Mouse (Mus musculus) kidney, embryonic 16.5 days (tissue): ENCODE measurements around the gene Srgap2. TPM values are rescaled to one million over a fixed set of nuclear protein-coding genes. Genes with fewer than 3 reads are reported as not detected.

Experiments
- ATAC-seq: fragments of 200-750 bp; cut with Nextera tagmentation; 2 replicates; pipeline ENCODE4 v1.8.0; 2017; ENCODE audit warnings: moderate TSS enrichment; ENCODE audit not compliant: low FRiP score, low TSS enrichment
- H3K27ac ChIP-seq: fragments of 300-500 bp; sonication (generic); 2 replicates; pipeline ENCODE4 v1.5.1; 2014; ENCODE audit warnings: low read length
- H3K27me3 ChIP-seq: fragments of 300-500 bp; sonication (generic); 2 replicates; pipeline ENCODE4 v1.6.1; 2014; ENCODE audit warnings: low read length, control low read depth, mixed read lengths; ENCODE audit not compliant: insufficient read depth
- H3K36me3 ChIP-seq: fragments of 300-500 bp; sonication (generic); 2 replicates; pipeline ENCODE4 v1.6.1; 2014; ENCODE audit warnings: low read length, control low read depth, mixed read lengths; ENCODE audit not compliant: insufficient read depth
- H3K4me1 ChIP-seq: fragments of 300-500 bp; sonication (generic); 2 replicates; pipeline ENCODE4 v1.6.1; 2014; ENCODE audit warnings: low read length, control low read depth, mixed read lengths; ENCODE audit not compliant: insufficient read depth
- H3K4me2 ChIP-seq: fragments of 300-500 bp; sonication (generic); replicated peaks from 2 replicates; pipeline ENCODE4 v1.6.1; 2014; ENCODE audit warnings: low read depth, low read length
- H3K4me3 ChIP-seq: fragments of 300-500 bp; sonication (generic); 2 replicates; pipeline ENCODE4 v1.5.1; 2014; ENCODE audit warnings: mild to moderate bottlenecking, low read length
- H3K9ac ChIP-seq: fragments of 300-500 bp; sonication (generic); replicated peaks from 2 replicates; pipeline ENCODE4 v1.6.1; 2014; ENCODE audit warnings: low read length
- H3K9me3 ChIP-seq: fragments of 300-500 bp; sonication (generic); 2 replicates; pipeline ENCODE4 v1.6.1; 2016; ENCODE audit warnings: low read length, control low read depth
- WGBS: fragments of 180-500 bp; shearing (Covaris S2); extraction: QIAGEN DNeasy Blood & Tissue Kit; methylation state at CpG from one replicate; pipeline ENCODE4 v1.1.7; 2014; 5-methylcytosine and 5-hydroxymethylcytosine counted together
- polyA plus RNA-seq: library from polyadenylated mRNA; unstranded; fragments of >200 nt; fragmentation: Nextera tagmentation; extraction: Ambion mirVana; gene quantifications from 2 replicates; pipeline ENCODE4 v1.2.1, GENCODE M21; 2015

The Srgap2 gene
- polyA plus RNA-seq, 1 experiment from 2014 or later = 11.5 TPM

DNA sequence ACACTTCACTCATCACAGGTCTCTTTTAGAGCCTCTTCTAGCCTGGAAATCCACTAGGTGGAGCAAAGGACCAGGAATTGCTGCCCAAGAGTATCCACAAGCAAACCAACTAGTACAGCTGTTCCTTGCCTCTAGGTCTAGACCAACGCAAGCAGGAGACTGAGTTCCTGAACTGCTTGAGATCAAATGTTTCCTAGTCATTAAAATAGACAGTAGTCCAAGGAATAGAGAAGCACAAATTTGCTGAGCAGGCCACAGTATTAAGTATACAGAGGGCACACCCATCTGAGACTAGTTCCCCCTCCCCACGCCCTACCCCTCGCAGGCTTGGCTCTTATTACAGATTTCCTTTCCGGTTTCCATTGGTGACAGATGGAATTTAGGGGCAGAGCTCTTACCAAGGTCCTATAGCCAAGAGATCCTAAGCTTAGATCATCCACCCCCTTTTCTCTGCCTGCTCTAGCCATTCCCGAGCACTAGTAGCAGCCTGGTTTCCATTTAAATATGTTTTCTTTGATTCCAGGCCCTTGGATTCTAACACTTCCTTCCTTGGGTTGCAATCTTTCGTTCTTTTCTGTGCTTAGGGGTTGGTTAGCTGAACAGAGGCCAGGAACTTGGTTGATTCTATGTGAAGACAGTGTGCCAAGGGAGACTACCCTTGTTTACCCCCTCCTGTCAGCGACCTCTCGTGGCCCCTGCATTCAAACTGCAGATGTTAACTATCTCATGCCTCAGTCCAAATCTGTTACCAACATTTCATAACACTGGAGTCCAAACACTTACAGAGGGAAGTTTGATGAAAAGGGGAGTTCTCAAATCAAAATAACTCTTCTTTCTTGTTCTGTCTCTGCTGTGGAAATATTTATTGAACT lies 21.6 kb upstream of the Srgap2 start:
- Histone ChIP-seq H3K9me3 (no peaks in the 10 kb centered on the region), H3K27me3 (no peaks in the 10 kb centered on the region), H3K4me3 (no peak overlapping the region), H3K4me1 (no peaks in the 10 kb centered on the region), H3K36me3 (no peaks in the 10 kb centered on the region), H3K9ac (no peak overlapping the region), H3K4me2 (0 out of 2 replicates have a peak overlapping the region, but pooled peaks have one; percentile 4), H3K27ac (no peak overlapping the region)
- WGBS = 37% methylated on average over 8 of the region's 8 CpGs
- peak; percentile 69; the same call in 1 of the 2 replicates for ATAC-seq

DNA sequence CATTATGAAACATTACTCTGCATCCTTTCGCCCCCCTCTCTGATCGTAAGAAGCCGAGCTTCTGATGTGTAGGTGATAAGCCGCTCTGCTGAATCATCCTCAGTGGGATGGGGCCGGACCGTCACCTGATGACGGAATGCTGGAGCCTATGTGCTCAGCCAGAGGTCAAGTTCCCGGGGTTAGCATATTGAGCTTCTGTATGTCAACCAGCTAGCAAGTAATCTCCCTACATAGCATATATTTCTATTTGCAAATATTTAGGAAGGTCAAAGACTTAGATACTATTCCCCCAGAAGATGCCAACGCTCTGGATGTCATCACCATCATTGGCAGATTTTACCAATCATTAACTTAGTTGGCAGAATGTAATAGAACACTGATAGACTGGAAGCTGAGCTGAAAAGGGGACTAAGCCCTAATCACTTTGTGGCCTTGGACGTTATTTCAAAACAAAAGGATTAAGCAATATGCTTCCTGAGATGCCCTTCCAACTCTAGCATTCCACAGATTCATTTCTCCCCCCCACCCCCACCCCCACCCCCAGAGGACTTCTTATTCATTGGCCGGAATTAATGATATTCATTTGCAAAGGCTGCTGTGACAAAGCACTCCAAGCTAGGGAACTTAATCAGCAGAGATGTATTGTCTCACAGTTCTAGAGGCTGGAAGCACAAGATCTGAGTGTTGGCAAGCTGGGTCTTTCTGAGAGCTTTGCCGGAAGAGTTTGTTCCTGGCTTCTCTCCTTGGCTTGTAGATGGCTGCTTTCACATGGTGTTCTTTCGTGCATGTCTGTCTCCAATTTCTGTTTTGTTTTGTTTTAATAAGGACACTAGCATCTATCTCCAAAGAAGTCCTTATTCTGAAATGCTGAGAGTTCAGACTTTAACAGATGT lies 19.9 kb upstream of the Srgap2 start:
- WGBS = 74% methylated on average over 13 of the region's 13 CpGs

DNA sequence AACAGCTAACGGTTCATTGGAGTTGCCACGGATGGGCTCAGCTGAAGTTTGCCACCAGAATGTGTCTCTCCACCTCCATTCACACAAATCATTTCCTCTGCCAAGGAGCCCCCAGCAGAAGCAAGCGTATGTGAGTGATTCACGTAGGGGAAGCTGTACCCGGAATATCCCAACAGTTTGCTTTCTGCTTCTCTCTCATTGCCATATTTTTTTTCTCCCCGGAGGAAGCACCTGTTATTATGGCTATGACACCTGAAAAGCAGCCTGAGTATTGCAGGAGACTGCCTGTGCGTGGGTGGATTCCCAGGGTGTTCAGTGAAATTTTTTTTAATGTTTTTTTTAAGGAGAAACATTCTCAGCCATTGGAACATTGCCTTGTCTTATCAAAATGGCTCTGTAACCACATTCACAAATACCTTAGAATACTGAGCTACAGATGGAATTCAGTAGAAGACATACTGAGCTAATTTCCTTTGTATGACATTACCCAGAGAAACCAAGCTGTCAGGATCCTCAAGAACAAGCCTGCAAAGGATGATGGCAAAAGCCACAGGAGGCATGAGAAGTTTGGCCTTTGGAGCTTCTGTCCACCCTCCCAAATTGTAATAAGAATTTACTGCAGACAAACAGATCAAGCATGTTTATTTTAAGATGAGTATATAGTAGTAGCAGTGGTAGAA lies 16.9 kb upstream of the Srgap2 start:
- no peak overlapping the region for H3K4me2 ChIP-seq
- WGBS = 51% methylated on average over 7 of the region's 7 CpGs
- no peaks in the 10 kb centered on the region for H3K36me3 ChIP-seq
- H3K4me1 ChIP-seq = no peaks in the 10 kb centered on the region
- no peaks in the 10 kb centered on the region for H3K27me3 ChIP-seq
- H3K27ac ChIP-seq = no peak overlapping the region
- ATAC-seq = no peak
- no peaks in the 10 kb centered on the region for H3K9me3 ChIP-seq
- H3K4me3 ChIP-seq = no peak overlapping the region
- no peak overlapping the region for H3K9ac ChIP-seq

More for the DNA sequence above, 19.9 kb upstream of the Srgap2 start:
- Histone ChIP-seq H3K9me3 (no peaks in the 10 kb centered on the region), H3K4me1 (no peaks in the 10 kb centered on the region), H3K27me3 (no peaks in the 10 kb centered on the region), H3K36me3 (no peaks in the 10 kb centered on the region), H3K9ac (no peak overlapping the region), H3K4me2 (no peak overlapping the region), H3K4me3 (no peak overlapping the region), H3K27ac (no peak overlapping the region)
- ATAC-seq = no peak

DNA sequence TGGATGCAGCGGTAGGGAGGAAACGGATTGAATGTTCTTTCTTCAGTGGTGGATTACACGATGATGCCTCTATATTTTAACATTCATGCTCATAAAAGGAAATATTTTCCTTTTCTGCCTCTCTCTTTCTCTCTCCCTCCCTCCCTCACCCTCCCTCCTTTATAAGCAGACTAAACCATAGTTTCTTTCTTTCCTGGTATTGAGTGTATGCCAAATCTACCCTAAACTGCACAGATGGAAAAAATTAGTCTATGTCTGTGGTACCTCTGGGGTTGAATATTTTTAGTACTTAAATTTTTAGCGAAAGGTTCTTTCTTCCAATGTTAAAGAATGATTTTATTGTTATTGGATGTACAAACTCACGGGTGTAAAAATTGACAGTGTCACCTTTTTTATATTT lies 14.8 kb upstream of the Srgap2 start:
- no peak overlapping the region for H3K4me2 ChIP-seq
- H3K27ac ChIP-seq = no peak overlapping the region
- H3K9me3 ChIP-seq = no peaks in the 10 kb centered on the region
- H3K4me1 ChIP-seq = no peaks in the 10 kb centered on the region
- H3K9ac ChIP-seq = no peak overlapping the region
- no peak for ATAC-seq
- no peaks in the 10 kb centered on the region for H3K36me3 ChIP-seq
- WGBS = 89% methylated on average over 5 of the region's 5 CpGs
- H3K4me3 ChIP-seq = no peak overlapping the region
- no peaks in the 10 kb centered on the region for H3K27me3 ChIP-seq

DNA sequence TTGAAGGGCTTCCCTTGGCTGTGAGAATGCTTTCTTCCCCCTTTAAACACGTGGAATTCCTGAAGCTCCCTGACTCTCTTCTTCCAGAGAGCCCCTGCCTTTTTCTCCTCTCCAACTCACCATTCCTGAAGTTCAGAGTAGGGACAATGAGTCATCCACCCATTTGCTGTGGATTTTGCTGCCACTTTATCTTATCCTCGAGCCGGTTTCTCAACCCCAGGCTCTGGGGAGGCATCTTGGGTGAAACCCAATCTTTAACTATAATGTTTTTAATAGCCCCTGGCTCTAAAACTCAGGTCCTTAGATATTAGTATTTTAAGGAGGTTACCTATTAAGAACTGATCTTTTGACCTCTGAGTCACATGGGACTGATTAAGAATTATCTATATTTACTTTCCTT lies 14.3 kb upstream of the Srgap2 start:
- Histone ChIP-seq H3K9ac (no peak overlapping the region), H3K4me2 (no peak overlapping the region), H3K27me3 (no peaks in the 10 kb centered on the region), H3K27ac (no peak overlapping the region), H3K36me3 (no peaks in the 10 kb centered on the region), H3K4me1 (no peaks in the 10 kb centered on the region), H3K4me3 (no peak overlapping the region), H3K9me3 (no peaks in the 10 kb centered on the region)
- WGBS = 34% methylated on average over 3 of the region's 3 CpGs
- no peak for ATAC-seq

DNA sequence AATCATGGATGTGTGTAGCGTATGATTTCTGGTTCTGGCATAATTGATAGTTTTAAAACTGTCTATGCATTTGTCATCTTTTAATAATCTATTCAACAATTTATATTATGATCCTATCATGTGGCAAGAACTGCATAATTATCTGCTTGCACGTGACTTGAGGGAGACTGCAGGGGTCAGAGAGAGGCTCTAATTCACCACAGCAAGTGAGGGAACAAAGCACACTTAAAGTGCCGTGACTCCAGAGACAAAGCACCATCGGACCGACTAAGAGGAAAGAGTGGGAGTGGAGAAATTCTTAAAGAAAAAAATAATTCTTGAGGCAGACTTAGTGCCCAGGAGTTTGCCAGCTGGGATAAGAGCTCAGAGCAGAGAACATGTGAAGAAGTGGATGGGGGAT lies 13.6 kb upstream of the Srgap2 start:
- Histone ChIP-seq H3K9ac (no peak overlapping the region), H3K27me3 (no peaks in the 10 kb centered on the region), H3K4me3 (no peak overlapping the region), H3K27ac (no peak overlapping the region), H3K4me1 (no peaks in the 10 kb centered on the region), H3K36me3 (no peaks in the 10 kb centered on the region), H3K9me3 (no peaks in the 10 kb centered on the region), H3K4me2 (no peak overlapping the region)
- 60% methylated on average over 5 of the region's 5 CpGs for WGBS
- no peak for ATAC-seq

DNA sequence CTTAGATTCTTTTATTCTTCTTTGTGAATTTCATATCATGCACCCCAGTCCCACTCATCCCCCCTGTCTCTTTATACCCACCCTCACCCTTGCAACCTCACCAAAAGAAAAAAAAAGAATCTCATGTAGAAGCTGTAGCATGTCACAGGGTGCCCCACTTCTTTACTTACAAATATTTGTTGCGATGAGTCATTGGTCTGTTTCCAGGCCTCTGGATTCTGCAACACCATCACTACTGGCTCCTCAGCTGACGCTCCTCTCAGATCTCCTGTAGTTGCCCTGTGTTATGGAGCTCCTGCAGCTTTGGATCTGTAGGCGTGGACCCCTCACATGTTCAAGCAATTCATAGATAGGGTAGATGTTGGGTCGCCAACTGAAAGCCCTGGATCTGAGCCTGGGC lies 12.6 kb upstream of the Srgap2 start:
- WGBS = 95% methylated on average over 4 of the region's 4 CpGs
- Histone ChIP-seq H3K27ac (no peak overlapping the region), H3K9me3 (no peaks in the 10 kb centered on the region), H3K4me3 (no peak overlapping the region), H3K4me1 (no peaks in the 10 kb centered on the region), H3K27me3 (no peaks in the 10 kb centered on the region), H3K9ac (no peak overlapping the region), H3K36me3 (no peaks in the 10 kb centered on the region), H3K4me2 (no peak overlapping the region)
- no peak for ATAC-seq

DNA sequence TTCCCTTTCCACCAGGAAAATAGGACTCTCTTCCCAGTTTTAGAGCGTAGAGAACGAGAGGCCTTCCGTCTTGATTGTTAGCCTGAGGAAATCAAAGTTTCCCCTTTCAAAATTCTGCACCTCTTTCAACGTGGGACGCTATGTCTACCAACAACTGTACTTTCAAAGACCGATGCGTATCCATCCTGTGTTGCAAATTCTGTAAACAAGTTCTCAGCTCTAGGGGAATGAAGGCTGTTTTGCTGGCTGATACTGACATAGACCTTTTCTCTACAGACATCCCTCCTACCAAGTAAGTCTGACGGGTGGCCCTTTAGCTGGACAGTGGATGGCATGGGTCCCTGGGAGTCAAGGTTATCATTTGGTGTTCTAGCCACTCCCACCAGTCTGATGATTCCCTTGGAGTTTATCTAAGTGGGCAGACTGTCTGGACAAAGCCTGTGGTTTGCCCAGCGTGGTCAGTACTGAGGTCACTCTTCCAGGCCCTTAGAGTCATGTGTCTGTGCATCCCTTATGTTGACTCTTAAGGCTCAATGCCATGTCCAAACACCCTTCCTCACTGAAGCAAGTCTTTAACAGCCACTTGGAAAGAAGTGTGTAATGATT lies 1.5 kb upstream of the Srgap2 start:
- peaks cover 26% of the 10 kb centered on the region for H3K4me1 ChIP-seq
- H3K27me3 ChIP-seq = no peaks in the 10 kb centered on the region
- no peak for ATAC-seq

DNA sequence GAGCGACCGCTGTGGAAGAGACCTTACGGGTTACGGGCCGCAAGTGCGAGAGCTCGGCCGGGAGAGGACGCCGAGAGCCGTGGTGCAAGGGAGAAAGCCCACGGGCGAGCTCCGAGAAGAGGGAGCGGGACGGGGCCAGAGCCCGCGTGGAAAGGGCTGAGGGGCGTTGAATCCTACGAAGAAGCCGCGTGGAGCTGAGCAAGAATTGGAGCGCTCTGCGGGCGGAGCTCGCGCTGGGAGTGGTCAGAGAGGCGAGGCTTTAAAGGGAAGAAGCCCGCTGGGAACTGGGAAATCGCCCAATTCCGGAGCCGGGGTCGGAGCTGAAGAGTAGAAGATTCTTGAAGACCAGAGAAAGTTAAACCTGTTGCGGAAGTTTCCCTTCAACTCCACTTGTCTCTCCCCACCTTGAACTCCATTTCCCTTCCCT lies 942 bp upstream of the Srgap2 start:
- Histone ChIP-seq H3K9me3 (no peaks in the 10 kb centered on the region), H3K9ac (peak overlapping the region; percentile 73), H3K27ac (peak overlapping the region; percentile 78), H3K4me1 (peaks cover 32% of the 10 kb centered on the region), H3K4me3 (peak overlapping the region; percentile 63), H3K36me3 (no peaks in the 10 kb centered on the region), H3K27me3 (no peaks in the 10 kb centered on the region), H3K4me2 (peak overlapping the region; percentile 88)
- under 1% methylated on average over 34 of the region's 34 CpGs for WGBS
- peak; percentile 1; the same call in 1 of the 2 replicates for ATAC-seq

More for the DNA sequence above, 1.5 kb upstream of the Srgap2 start:
- peak overlapping the region; percentile 88 for H3K4me2 ChIP-seq
- WGBS = under 1% methylated on average over 9 of the region's 9 CpGs
- H3K27ac ChIP-seq = peak overlapping the region; percentile 78
- H3K4me3 ChIP-seq = peak overlapping the region; percentile 63
- no peaks in the 10 kb centered on the region for H3K36me3 ChIP-seq
- H3K9me3 ChIP-seq = no peaks in the 10 kb centered on the region
- peak overlapping the region; percentile 73 for H3K9ac ChIP-seq
